Mouse (Mus musculus): Measurements from ENCODE around the gene Olfr366. TPM values are rescaled to one million over a fixed set of nuclear protein-coding genes. Genes with fewer than 3 reads are reported as not detected.
"Not testable (repeated sequence)": the region's sequence is repeated elsewhere in the genome, so short reads cannot be mapped to it uniquely, and the experiment has no call there.

Gene Olfr366
- polyA plus RNA-seq (2016; fragmentation: Nextera tagmentation; extraction: Ambion mirVana) = not detected in 2 replicates

GRCm38 (mm10) chr2:37211274-37211673, at the start of gene Olfr366:
Gene Olfr366, plus strand, starts transcription at chr2:37211574.
- no peaks in the 10 kb centered on the region for H3K4me1 ChIP-seq
- H3K27ac ChIP-seq (replicated peaks) = no peak within 1 kb of the TSS
- H3K36me3 ChIP-seq = no peaks in the 10 kb centered on the region
- DNase-seq (ENCODE audit: low spot score) = no peak
- no peak within 1 kb of the TSS for H3K4me3 ChIP-seq
- H3K9me3 ChIP-seq (replicated peaks) = peaks cover 42% of the 10 kb centered on the region
- no peaks in the 10 kb centered on the region for H3K27me3 ChIP-seq (ENCODE audit: low read depth, poor library complexity, severe bottlenecking)

DNA sequence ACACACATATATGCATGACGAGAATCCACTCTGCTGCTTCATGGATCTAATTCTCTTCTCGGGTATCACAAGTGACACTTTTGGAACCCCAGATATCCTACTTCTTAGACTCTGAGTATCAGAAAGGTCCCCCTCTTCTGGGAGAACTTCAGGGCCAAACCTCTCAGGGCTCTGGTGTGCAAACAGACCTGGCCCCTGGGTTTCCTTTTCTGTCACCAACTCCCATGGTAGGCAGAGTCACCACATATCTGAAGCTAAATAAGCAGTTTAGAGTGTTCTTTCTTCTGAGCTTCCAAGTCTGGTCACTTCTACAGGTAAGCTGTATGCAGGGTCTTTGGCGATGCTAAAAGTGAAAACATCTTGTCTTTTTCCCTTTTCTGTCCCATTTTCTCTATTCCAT, 23.5 kb upstream of the Olfr366 start, which contains the start of gene Olfr365:
Gene Olfr365, plus strand, starts transcription at position 301 of the 400 bp plus-strand sequence.
- no peak within 1 kb of the TSS for H3K27ac ChIP-seq (replicated peaks)
- H3K36me3 ChIP-seq = no peaks in the 10 kb centered on the region
- H3K27me3 ChIP-seq (ENCODE audit: low read depth, poor library complexity, severe bottlenecking) = no peaks in the 10 kb centered on the region
- no peak for DNase-seq (ENCODE audit: low spot score)
- H3K4me1 ChIP-seq = no peaks in the 10 kb centered on the region
- no peak within 1 kb of the TSS for H3K4me3 ChIP-seq
- peaks cover 36% of the 10 kb centered on the region for H3K9me3 ChIP-seq (replicated peaks)
- WGBS = 75% methylated on average over 3 of the region's 3 CpGs

DNA sequence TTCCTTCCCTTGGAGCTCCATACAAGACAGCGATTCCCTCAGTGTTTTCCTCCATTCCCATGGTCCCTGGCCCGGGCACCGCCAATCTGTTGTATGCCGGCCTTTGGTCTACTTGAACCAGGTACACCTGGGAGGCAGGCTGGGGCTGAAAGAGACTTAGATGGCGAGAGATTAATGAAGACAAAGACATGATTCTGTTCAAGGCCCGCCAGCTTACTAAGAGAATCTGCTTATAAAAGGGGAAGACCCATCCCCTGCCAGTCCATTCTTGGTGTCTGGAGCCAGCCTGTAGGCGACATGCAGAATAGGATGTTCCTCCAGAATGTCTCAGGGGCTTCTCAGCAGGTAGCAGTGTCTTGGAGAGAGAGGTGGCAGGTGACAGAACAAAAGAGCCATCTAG, 50.4 kb downstream of the Olfr366 start:
- H3K36me3 ChIP-seq; H3K27me3 ChIP-seq (ENCODE audit: low read depth, poor library complexity, severe bottlenecking); H3K4me1 ChIP-seq; DNase-seq (ENCODE audit: low spot score); H3K4me3 ChIP-seq; H3K27ac ChIP-seq (replicated peaks): not testable (repeated sequence)
- 81% methylated on average over 7 of the region's 7 CpGs for WGBS
- peaks cover 25% of the 10 kb centered on the region for H3K9me3 ChIP-seq (replicated peaks)

Other genes with a start within 250 kb of the Olfr366 start
- not detected in 2 replicates for gene Olfr357, start 217.7 kb upstream of the Olfr366 start, polyA plus RNA-seq (2016; fragmentation: Nextera tagmentation; extraction: Ambion mirVana)
- not detected in 2 replicates for gene Olfr358, start 202.2 kb upstream of the Olfr366 start, polyA plus RNA-seq (2016; fragmentation: Nextera tagmentation; extraction: Ambion mirVana)
- gene Olfr360, start 145.8 kb upstream of the Olfr366 start, polyA plus RNA-seq (2016; fragmentation: Nextera tagmentation; extraction: Ambion mirVana) = not detected in 2 replicates
- not detected in 2 replicates for gene Olfr361, start 122.3 kb upstream of the Olfr366 start, polyA plus RNA-seq (2016; fragmentation: Nextera tagmentation; extraction: Ambion mirVana)
- not detected in 2 replicates for gene Olfr362, start 93.7 kb upstream of the Olfr366 start, polyA plus RNA-seq (2016; fragmentation: Nextera tagmentation; extraction: Ambion mirVana)
- gene Olfr364-ps1, start 72.3 kb upstream of the Olfr366 start, polyA plus RNA-seq (2016; fragmentation: Nextera tagmentation; extraction: Ambion mirVana) = not detected in 2 replicates
- gene Olfr365, start 23.4 kb upstream of the Olfr366 start, polyA plus RNA-seq (2016; fragmentation: Nextera tagmentation; extraction: Ambion mirVana) = not detected in 2 replicates
- not detected in 2 replicates for gene Olfr368, start 114.9 kb downstream of the Olfr366 start, polyA plus RNA-seq (2016; fragmentation: Nextera tagmentation; extraction: Ambion mirVana)
- gene Pdcl, start 147.8 kb downstream of the Olfr366 start, polyA plus RNA-seq (2016; fragmentation: Nextera tagmentation; extraction: Ambion mirVana) = 54.6 and 61.5 TPM in 2 replicates
- gene Rc3h2, start 211.3 kb downstream of the Olfr366 start, polyA plus RNA-seq (2016; fragmentation: Nextera tagmentation; extraction: Ambion mirVana) = 16.1 and 19.7 TPM in 2 replicates
- 9.2 and 11.0 TPM in 2 replicates for gene Zbtb26, start 231.6 kb downstream of the Olfr366 start, polyA plus RNA-seq (2016; fragmentation: Nextera tagmentation; extraction: Ambion mirVana)
- 5.9 and 7.3 TPM in 2 replicates for gene Zbtb6, start 231.6 kb downstream of the Olfr366 start, polyA plus RNA-seq (2016; fragmentation: Nextera tagmentation; extraction: Ambion mirVana)
- 43.4 and 47.2 TPM in 2 replicates for gene Rabgap1, start 231.7 kb downstream of the Olfr366 start, polyA plus RNA-seq (2016; fragmentation: Nextera tagmentation; extraction: Ambion mirVana)